Mouse (Mus musculus): ENCODE data around the gene Cchcr1. TPM values are rescaled to one million over a fixed set of nuclear protein-coding genes. Genes with fewer than 3 reads are reported as not detected.

The Cchcr1 gene
- total RNA-seq, 2 experiments from 2014 or later: 11.0 to 12.5 TPM

- no peak for DNase-seq
Observed at GRCm38 (mm10) chr17:35556186-35556765, 39.4 kb downstream of the Cchcr1 start.

DNA sequence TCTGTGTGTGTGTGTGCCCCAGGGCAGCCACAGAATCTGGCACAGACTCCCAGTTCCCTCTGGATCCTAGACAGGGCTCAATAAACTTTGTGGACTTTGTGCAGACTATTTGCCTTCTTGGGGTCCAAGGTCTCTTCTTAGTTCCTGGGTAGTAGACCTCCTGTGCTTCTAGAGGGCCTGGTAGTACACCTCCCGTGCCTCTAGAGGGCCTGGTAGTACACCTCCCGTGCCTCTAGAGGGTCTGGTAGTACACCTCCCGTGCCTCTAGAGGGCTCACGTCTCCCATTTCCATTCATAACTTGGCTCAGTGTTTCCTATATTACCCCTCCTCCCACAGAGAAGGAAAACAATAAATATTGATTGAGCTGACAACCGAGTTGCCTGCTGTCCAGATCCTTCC is 39.9 kb downstream of the Cchcr1 start:
- peak; percentile 70 for DNase-seq

DNA sequence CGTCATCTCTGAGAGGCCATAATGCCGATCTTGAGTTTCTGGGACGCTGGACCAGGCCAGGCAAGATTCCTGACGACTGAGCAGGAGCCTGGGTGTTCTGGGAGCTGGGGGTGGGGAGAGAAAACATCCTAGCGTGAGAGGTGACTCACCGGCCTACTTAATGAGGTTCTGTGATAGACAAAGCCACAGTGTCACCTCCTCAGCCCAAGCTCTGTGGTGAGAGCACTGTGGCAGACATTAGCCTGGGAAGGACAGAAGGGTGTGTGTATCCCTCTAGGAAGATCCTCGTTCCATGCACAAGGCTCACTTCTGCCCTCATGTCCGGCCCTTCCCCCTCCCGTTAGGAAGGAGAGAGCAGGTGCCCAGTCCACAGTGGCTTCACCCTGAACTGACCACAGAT is 40.5 kb downstream of the Cchcr1 start:
- no peak for DNase-seq

- no peak for DNase-seq
Observed at GRCm38 (mm10) chr17:35558216-35558615, 41.3 kb downstream of the Cchcr1 start.

DNA sequence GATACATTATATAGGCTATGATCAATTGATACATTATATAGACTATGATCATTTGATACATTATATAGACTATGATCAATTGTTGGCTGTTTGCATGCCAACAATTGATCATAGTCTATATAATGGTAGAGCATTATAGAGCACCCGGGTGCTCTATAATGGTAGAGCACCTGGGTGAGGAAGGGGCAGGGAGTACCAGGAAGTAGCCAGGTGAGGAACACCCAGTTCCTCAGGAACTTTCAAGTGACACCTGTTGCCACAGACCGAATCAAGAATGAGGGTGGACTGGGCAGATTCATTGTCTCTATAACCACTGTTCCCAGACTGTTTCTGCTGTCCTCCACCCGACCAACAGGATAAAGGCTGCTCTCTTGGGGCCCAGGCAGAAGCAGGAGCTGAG is 50.2 kb downstream of the Cchcr1 start, which contains the start of gene 2300002M23Rik:
Gene 2300002M23Rik, plus strand, starts transcription at position 301 of the 400 bp plus-strand sequence.
- DNase-seq: no peak

DNA sequence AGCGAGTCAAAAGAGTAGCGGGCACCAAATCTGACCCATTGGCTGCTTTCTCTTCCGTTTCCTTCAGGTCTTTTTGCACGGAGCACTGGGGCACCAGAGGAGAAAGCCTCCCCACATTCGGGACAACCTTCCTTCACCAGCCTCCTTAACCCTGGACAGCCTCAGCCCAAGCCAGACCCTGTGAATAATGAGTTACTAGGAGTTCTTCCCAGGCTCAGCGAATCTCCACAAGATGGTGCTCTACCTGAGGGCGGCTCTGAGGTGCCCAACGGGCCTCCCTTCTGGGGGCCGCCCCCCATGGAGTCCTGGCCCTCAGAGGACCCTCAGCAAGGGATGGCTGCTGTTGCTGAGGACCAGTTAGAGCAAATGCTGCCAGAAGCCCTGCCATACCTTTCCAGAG is 50.9 kb downstream of the Cchcr1 start:
- DNase-seq: no peak

DNA sequence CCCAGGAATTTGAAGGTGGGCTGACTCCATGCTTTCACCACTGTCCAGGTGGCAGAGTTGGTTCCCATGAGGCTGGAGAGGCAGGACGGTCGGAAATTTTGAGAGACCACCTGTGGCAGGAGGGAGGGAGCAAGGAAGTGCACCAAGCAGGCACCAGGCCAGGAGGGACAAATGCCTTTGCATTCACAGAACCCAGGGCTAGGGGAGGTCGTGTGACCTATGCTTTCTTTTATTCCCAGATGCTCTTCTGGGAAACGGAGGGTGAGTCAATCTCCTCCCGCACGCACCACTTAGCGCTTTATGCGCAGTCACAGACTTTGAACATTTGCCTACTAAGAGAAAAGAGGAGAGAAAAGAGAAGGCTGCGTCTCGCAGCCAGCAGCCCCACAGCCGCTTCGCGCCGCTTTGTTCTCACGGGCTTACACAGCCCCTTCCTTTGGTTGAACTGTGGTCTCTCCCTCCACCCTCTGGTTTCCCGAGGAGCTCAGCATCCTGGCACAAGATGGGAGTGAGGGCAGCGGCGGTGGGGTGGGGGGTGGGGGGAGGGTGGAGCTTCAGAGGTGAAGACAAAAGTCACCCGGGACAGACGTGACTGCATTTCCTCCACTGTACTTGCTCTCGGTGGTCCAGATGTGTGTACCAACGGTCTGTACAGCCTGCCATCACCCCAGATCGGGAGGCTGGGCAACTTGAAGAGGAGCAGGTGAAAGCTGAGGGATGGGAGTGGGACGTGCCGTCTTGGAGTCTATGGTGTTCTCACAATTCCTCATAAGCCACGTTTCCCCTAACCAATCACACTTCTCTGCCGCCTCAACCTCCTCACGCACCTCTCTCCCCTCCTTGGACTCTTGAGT is 52.4 kb downstream of the Cchcr1 start:
- no peak for DNase-seq

DNA sequence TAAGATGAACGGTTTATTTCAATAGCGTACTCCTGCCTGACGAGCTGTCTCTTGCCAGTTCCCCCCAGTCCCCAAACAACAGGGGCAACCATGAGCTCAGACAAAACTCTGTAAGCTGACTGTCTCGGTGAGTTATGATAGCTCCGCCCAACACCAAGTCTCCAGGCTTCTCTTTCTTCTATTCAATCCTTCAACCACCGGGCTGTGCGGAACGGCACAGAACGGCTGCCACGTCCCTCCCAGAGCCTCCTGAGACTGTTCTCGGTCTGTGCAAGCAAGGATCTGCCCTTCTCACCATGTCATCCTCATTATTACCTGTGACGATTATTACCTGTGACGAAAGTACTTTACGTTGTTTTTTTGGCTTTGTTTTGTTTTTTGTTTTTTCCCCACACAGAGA is 53.9 kb downstream of the Cchcr1 start:
- DNase-seq: no peak

DNA sequence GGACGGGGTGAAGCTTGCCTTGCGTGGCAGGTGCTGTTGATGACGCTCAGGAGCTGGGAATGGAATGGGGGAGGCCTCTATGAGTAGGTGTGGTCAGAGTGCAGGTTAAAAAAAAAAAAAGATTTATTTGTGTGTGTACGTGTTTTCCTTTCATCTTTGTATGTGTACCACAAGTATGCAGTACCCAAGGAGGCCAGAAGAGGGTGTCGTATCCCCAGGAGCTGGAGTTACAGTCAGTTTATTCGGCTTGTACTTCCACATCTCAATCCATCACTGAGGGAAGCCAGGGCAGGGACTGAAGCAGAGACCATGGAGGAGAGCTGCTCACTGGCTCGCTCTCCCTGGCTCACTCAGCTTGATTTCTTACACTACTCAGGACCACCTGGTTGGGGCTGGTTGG is 54.6 kb downstream of the Cchcr1 start:
- no peak for DNase-seq

DNA sequence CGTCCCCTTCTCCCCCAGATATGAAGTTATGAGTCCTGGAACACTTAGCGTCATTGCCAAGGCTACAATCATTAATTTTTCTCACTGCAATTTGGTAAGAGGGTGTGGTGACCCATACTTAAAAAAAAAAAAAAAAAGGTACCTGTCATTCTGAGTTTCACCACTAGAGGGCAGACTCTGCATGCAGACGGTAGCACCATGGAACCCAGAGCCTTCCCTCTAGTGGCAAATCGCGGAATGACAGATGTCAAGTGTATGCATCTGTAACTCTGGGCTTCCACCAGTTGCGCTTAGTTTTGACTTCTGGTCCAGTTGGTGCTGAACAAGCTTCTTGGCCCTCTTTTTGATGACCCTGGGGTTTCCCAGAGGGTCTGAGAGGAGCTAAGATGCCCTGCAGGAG is 61.3 kb downstream of the Cchcr1 start:
- DNase-seq: peak; percentile 89

Other genes starting within 250 kb of the Cchcr1 start
- under 1 TPM; 0.43 to 0.55 TPM for gene H2-Q1, start 196.7 kb upstream of the Cchcr1 start, total RNA-seq (2021)
- under 1 TPM; 0.64 to 0.77 TPM for gene H2-Q2, start 174.9 kb upstream of the Cchcr1 start, total RNA-seq (2021)
- 1 to 10 TPM; 8.0 TPM for gene H2-Q4, start 137.5 kb upstream of the Cchcr1 start, total RNA-seq (2021)
- gene H2-Q6, start 92.2 kb upstream of the Cchcr1 start, total RNA-seq (2021): under 1 TPM; 0.21 to 0.52 TPM
- under 1 TPM; 0.69 to 0.92 TPM for gene H2-Q7, start 77.9 kb upstream of the Cchcr1 start, total RNA-seq (2021)
- gene H2-Q10, start 47.0 kb upstream of the Cchcr1 start, total RNA-seq (2021): under 1 TPM; 0.19 to 0.36 TPM
- not detected for gene Pou5f1, start 11.1 kb upstream of the Cchcr1 start, total RNA-seq (2021)
- 10 to 100 TPM; 41.1 to 44.2 TPM for gene Tcf19, start 276 bp upstream of the Cchcr1 start, total RNA-seq (2021)
- gene Psors1c2, start 16.1 kb downstream of the Cchcr1 start, total RNA-seq (2021): not detected
- under 1 TPM; 0.16 to 0.26 TPM for gene Cdsn, start 35.0 kb downstream of the Cchcr1 start, total RNA-seq (2021)
- gene 2300002M23Rik, start 50.4 kb downstream of the Cchcr1 start, total RNA-seq (2021): not detected
- not detected for gene Sfta2, start 84.4 kb downstream of the Cchcr1 start, total RNA-seq (2021)
- gene Gm9573, start 109.5 kb downstream of the Cchcr1 start, total RNA-seq (2021): not detected
- not detected for gene Mucl3, start 126.6 kb downstream of the Cchcr1 start, total RNA-seq (2021)
- 10 to 100 TPM; 29.0 to 29.2 TPM for gene Vars2, start 150.5 kb downstream of the Cchcr1 start, total RNA-seq (2021)
- 10 to 100 TPM; 19.4 to 20.9 TPM for gene Gtf2h4, start 156.6 kb downstream of the Cchcr1 start, total RNA-seq (2021)
- 100 to 1,000 TPM; 107 to 113 TPM for gene Ddr1, start 187.5 kb downstream of the Cchcr1 start, total RNA-seq (2021)

Data from heart, postnatal 4 days (tissue).